Mouse (Mus musculus) neural tube, embryonic 15.5 days (tissue): ENCODE data around the gene Cyp11a1. TPM values are rescaled to one million over a fixed set of nuclear protein-coding genes. Genes with fewer than 3 reads are reported as not detected.

ENCODE experiments used
- ATAC-seq: fragments of 200-750 bp; cut with Nextera tagmentation; 2 replicates; pipeline ENCODE4 v1.8.0; 2017; ENCODE audit warnings: mild to moderate bottlenecking, moderate TSS enrichment, moderate library complexity; ENCODE audit not compliant: low FRiP score
- H3K27ac ChIP-seq: fragments of 300-500 bp; sonication (generic); replicated peaks from 2 replicates; pipeline ENCODE4 v1.5.1; 2015; ENCODE audit warnings: mild to moderate bottlenecking, inconsistent platforms
- H3K27me3 ChIP-seq: fragments of 300-500 bp; sonication (generic); replicated peaks from 2 replicates; pipeline ENCODE4 v1.6.1; 2015; ENCODE audit warnings: inconsistent platforms
- H3K36me3 ChIP-seq: fragments of 300-500 bp; sonication (generic); 2 replicates; pipeline ENCODE4 v1.6.1; 2015; ENCODE audit warnings: inconsistent platforms
- H3K4me1 ChIP-seq: fragments of 300-500 bp; sonication (generic); 2 replicates; pipeline ENCODE4 v1.6.1; 2015; ENCODE audit warnings: inconsistent platforms
- H3K4me2 ChIP-seq: fragments of 300-500 bp; sonication (generic); 2 replicates; pipeline ENCODE4 v1.6.1; 2015; ENCODE audit warnings: inconsistent platforms, mild to moderate bottlenecking, moderate library complexity
- H3K4me3 ChIP-seq: fragments of 300-500 bp; sonication (generic); replicated peaks from 2 replicates; pipeline ENCODE4 v1.5.1; 2015; ENCODE audit warnings: mild to moderate bottlenecking, inconsistent platforms
- H3K9ac ChIP-seq: fragments of 300-500 bp; sonication (generic); replicated peaks from 2 replicates; pipeline ENCODE4 v1.6.1; 2015; ENCODE audit warnings: mild to moderate bottlenecking, inconsistent platforms
- H3K9me3 ChIP-seq: fragments of 300-500 bp; sonication (generic); replicated peaks from 2 replicates; pipeline ENCODE4 v1.6.1; 2016; ENCODE audit warnings: inconsistent platforms
- WGBS: fragments of 180-500 bp; shearing (Covaris S2); methylation state at CpG from one replicate; pipeline ENCODE4 v1.1.7; 2015; ENCODE audit warnings: mixed read lengths; 5-methylcytosine and 5-hydroxymethylcytosine counted together
- polyA plus RNA-seq: library from polyadenylated mRNA; unstranded; fragments of >200 nt; fragmentation: Nextera tagmentation; extraction: Ambion mirVana; gene quantifications from 2 replicates; pipeline ENCODE4 v1.2.1, GENCODE M21; 2015

The Cyp11a1 gene
- 1.9 and 4.9 TPM in 2 replicates for polyA plus RNA-seq

- ATAC-seq, result no peak
- Histone ChIP-seq H3K4me1 (peaks cover 15% of the 10 kb centered on the region), H3K4me3 (no peak within 1 kb of the TSS), H3K9me3 (no peaks in the 10 kb centered on the region), H3K4me2 (no peak within 1 kb of the TSS), H3K36me3 (no peaks in the 10 kb centered on the region), H3K9ac (no peak within 1 kb of the TSS), H3K27me3 (peaks cover under 1% of the 10 kb centered on the region; the same call in 1 of the 2 replicates), H3K27ac (no peak within 1 kb of the TSS)
- WGBS, result 87% methylated on average over 16 of the region's 16 CpGs
Observed at GRCm38 (mm10) chr9:58005753-58006461, at the start of gene Cyp11a1. Gene Cyp11a1, plus strand, starts transcription at chr9:58006411.

- no peak overlapping the region for H3K4me3 ChIP-seq
- H3K27ac ChIP-seq, result no peak overlapping the region
- H3K36me3 ChIP-seq, result peaks cover 52% of the 10 kb centered on the region
- no peaks in the 10 kb centered on the region for H3K27me3 ChIP-seq
- no peaks in the 10 kb centered on the region for H3K9me3 ChIP-seq
- 0 out of 2 replicates have a peak, but pooled peaks cover 7% of the 10 kb centered on the region for H3K4me1 ChIP-seq
- no peak overlapping the region for H3K9ac ChIP-seq
- ATAC-seq, result no peak
- 81% methylated on average over 5 of the region's 5 CpGs for whole genome bisulfite sequencing
- H3K4me2 ChIP-seq, result no peak overlapping the region
Observed at GRCm38 (mm10) chr9:57956838-57957236, 49.4 kb upstream of the Cyp11a1 start.

- 88% methylated on average over 1 of the region's 1 CpGs for WGBS
- H3K27ac ChIP-seq, result no peak overlapping the region
- no peak overlapping the region for H3K4me3 ChIP-seq
- no peaks in the 10 kb centered on the region for H3K9me3 ChIP-seq
- no peak overlapping the region for H3K4me2 ChIP-seq
- H3K4me1 ChIP-seq, result no peaks in the 10 kb centered on the region
- no peak overlapping the region for H3K9ac ChIP-seq
- no peak for ATAC-seq
- H3K36me3 ChIP-seq, result peaks cover 53% of the 10 kb centered on the region
- no peaks in the 10 kb centered on the region for H3K27me3 ChIP-seq
Observed at GRCm38 (mm10) chr9:57958615-57959014, 47.6 kb upstream of the Cyp11a1 start.

- 71% methylated on average over 10 of the region's 10 CpGs for whole genome bisulfite sequencing
- H3K4me1 ChIP-seq, result no peaks in the 10 kb centered on the region
- H3K9me3 ChIP-seq, result no peaks in the 10 kb centered on the region
- peaks cover 53% of the 10 kb centered on the region for H3K36me3 ChIP-seq
- H3K9ac ChIP-seq, result no peak overlapping the region
- no peak for ATAC-seq
- no peak overlapping the region for H3K4me3 ChIP-seq
- H3K27me3 ChIP-seq, result no peaks in the 10 kb centered on the region
- H3K27ac ChIP-seq, result no peak overlapping the region
- no peak overlapping the region for H3K4me2 ChIP-seq
Observed at GRCm38 (mm10) chr9:57959399-57959798, 46.8 kb upstream of the Cyp11a1 start.

- no peaks in the 10 kb centered on the region for H3K27me3 ChIP-seq
- no peak overlapping the region for H3K4me3 ChIP-seq
- no peak overlapping the region for H3K9ac ChIP-seq
- H3K4me1 ChIP-seq, result no peaks in the 10 kb centered on the region
- no peaks in the 10 kb centered on the region for H3K9me3 ChIP-seq
- peaks cover 50% of the 10 kb centered on the region for H3K36me3 ChIP-seq
- H3K4me2 ChIP-seq, result no peak overlapping the region
- ATAC-seq, result no peak
- H3K27ac ChIP-seq, result no peak overlapping the region
- WGBS, result 89% methylated on average over 17 of the region's 17 CpGs
Observed at GRCm38 (mm10) chr9:57959886-57960866, 46.0 kb upstream of the Cyp11a1 start.

- no peak overlapping the region for H3K9ac ChIP-seq
- H3K4me1 ChIP-seq, result no peaks in the 10 kb centered on the region
- no peak overlapping the region for H3K27ac ChIP-seq
- no peak for ATAC-seq
- no peak overlapping the region for H3K4me3 ChIP-seq
- 92% methylated on average over 15 of the region's 15 CpGs for WGBS
- H3K27me3 ChIP-seq, result no peaks in the 10 kb centered on the region
- H3K9me3 ChIP-seq, result no peaks in the 10 kb centered on the region
- peaks cover 42% of the 10 kb centered on the region for H3K36me3 ChIP-seq
- no peak overlapping the region for H3K4me2 ChIP-seq
Observed at GRCm38 (mm10) chr9:57961226-57961625, 45.0 kb upstream of the Cyp11a1 start.

- no peaks in the 10 kb centered on the region for H3K27me3 ChIP-seq
- peaks cover 36% of the 10 kb centered on the region for H3K36me3 ChIP-seq
- H3K27ac ChIP-seq, result no peak overlapping the region
- H3K4me2 ChIP-seq, result no peak overlapping the region
- H3K4me3 ChIP-seq, result no peak overlapping the region
- ATAC-seq, result no peak
- no peak overlapping the region for H3K9ac ChIP-seq
- no peaks in the 10 kb centered on the region for H3K4me1 ChIP-seq
- WGBS, result 76% methylated on average over 17 of the region's 17 CpGs
- H3K9me3 ChIP-seq, result no peaks in the 10 kb centered on the region
Observed at GRCm38 (mm10) chr9:57961863-57962778, 44.1 kb upstream of the Cyp11a1 start.

- no peaks in the 10 kb centered on the region for H3K4me1 ChIP-seq
- H3K36me3 ChIP-seq, result peaks cover 27% of the 10 kb centered on the region
- no peak for ATAC-seq
- H3K27ac ChIP-seq, result no peak overlapping the region
- H3K4me2 ChIP-seq, result no peak overlapping the region
- WGBS, result 91% methylated on average over 4 of the region's 4 CpGs
- no peak overlapping the region for H3K9ac ChIP-seq
- no peak overlapping the region for H3K4me3 ChIP-seq
- H3K27me3 ChIP-seq, result no peaks in the 10 kb centered on the region
- H3K9me3 ChIP-seq, result no peaks in the 10 kb centered on the region
Observed at GRCm38 (mm10) chr9:57963249-57963997, 42.8 kb upstream of the Cyp11a1 start.

- no peak for ATAC-seq
- H3K9ac ChIP-seq, result no peak overlapping the region
- H3K4me2 ChIP-seq, result no peak overlapping the region
- WGBS, result 84% methylated on average over 5 of the region's 5 CpGs
- no peak overlapping the region for H3K27ac ChIP-seq
- H3K27me3 ChIP-seq, result no peaks in the 10 kb centered on the region
- H3K4me1 ChIP-seq, result no peaks in the 10 kb centered on the region
- H3K4me3 ChIP-seq, result no peak overlapping the region
- peaks cover 23% of the 10 kb centered on the region for H3K36me3 ChIP-seq
- H3K9me3 ChIP-seq, result no peaks in the 10 kb centered on the region
Observed at GRCm38 (mm10) chr9:57963998-57964395, 42.2 kb upstream of the Cyp11a1 start.

- no peak overlapping the region for H3K9ac ChIP-seq
- H3K4me3 ChIP-seq, result no peak overlapping the region
- H3K4me2 ChIP-seq, result no peak overlapping the region
- 74% methylated on average over 6 of the region's 6 CpGs for WGBS
- peaks cover 22% of the 10 kb centered on the region for H3K36me3 ChIP-seq
- no peaks in the 10 kb centered on the region for H3K27me3 ChIP-seq
- H3K27ac ChIP-seq, result no peak overlapping the region; the same call in 1 of the 2 replicates
- H3K9me3 ChIP-seq, result no peaks in the 10 kb centered on the region
- ATAC-seq, result no peak
- H3K4me1 ChIP-seq, result no peaks in the 10 kb centered on the region
Observed at GRCm38 (mm10) chr9:57964528-57965250, 41.5 kb upstream of the Cyp11a1 start.
